Mouse (Mus musculus) heart, embryonic 16.5 days (tissue): Measurements from ENCODE around the gene Suv39h2. TPM values are rescaled to one million over a fixed set of nuclear protein-coding genes. Genes with fewer than 3 reads are reported as not detected.

Experiments
- ATAC-seq: fragments of 200-750 bp; cut with Nextera tagmentation; replicated peaks from 2 replicates; pipeline ENCODE4 v1.8.0; 2017; ENCODE audit warnings: moderate number of reproducible peaks; ENCODE audit not compliant: insufficient read depth, low FRiP score; ENCODE audit errors: extremely low read depth
- H3K27ac ChIP-seq: fragments of 300-500 bp; sonication (generic); 2 replicates; pipeline ENCODE4 v1.5.1; 2014; ENCODE audit warnings: mild to moderate bottlenecking, low read length, control low read depth, moderate library complexity
- H3K27me3 ChIP-seq: fragments of 300-500 bp; sonication (generic); 2 replicates; pipeline ENCODE4 v1.6.1; 2014; ENCODE audit warnings: low read length, mixed read lengths; ENCODE audit not compliant: control insufficient read depth, insufficient read depth
- H3K36me3 ChIP-seq: fragments of 300-500 bp; sonication (generic); 2 replicates; pipeline ENCODE4 v1.6.1; 2014; ENCODE audit not compliant: control insufficient read depth, insufficient read depth
- H3K4me1 ChIP-seq: fragments of 300-500 bp; sonication (generic); 2 replicates; pipeline ENCODE4 v1.6.1; 2014; ENCODE audit warnings: low read length, mixed read lengths; ENCODE audit not compliant: control insufficient read depth, insufficient read depth
- H3K4me2 ChIP-seq: fragments of 300-500 bp; sonication (generic); 2 replicates; pipeline ENCODE4 v1.6.1; 2014; ENCODE audit warnings: low read depth, mild to moderate bottlenecking, control low read depth, low read length
- H3K4me3 ChIP-seq: fragments of 300-500 bp; sonication (generic); 2 replicates; pipeline ENCODE4 v1.5.1; 2014; ENCODE audit warnings: mild to moderate bottlenecking, control low read depth, low read length
- H3K9ac ChIP-seq: fragments of 300-500 bp; sonication (generic); 2 replicates; pipeline ENCODE4 v1.6.1; 2014; ENCODE audit warnings: low read length, control low read depth
- H3K9me3 ChIP-seq: fragments of 300-500 bp; sonication (generic); replicated peaks from 2 replicates; pipeline ENCODE4 v1.6.1; 2016; ENCODE audit warnings: low read length; ENCODE audit not compliant: control insufficient read depth
- whole genome bisulfite sequencing: fragments of 180-500 bp; shearing (Covaris S2); extraction: QIAGEN DNeasy Blood & Tissue Kit; methylation state at CpG from one replicate; pipeline ENCODE4 v1.1.7; 2014; 5-methylcytosine and 5-hydroxymethylcytosine counted together
- polyA plus RNA-seq: library from polyadenylated mRNA; unstranded; fragments of >200 nt; fragmentation: Nextera tagmentation; extraction: Ambion mirVana; gene quantifications from 2 replicates; pipeline ENCODE4 v1.2.1, GENCODE M21; 2015

Suv39h2 gene
- polyA plus RNA-seq, 1 experiment from 2014 or later, result 5.8 TPM

DNA sequence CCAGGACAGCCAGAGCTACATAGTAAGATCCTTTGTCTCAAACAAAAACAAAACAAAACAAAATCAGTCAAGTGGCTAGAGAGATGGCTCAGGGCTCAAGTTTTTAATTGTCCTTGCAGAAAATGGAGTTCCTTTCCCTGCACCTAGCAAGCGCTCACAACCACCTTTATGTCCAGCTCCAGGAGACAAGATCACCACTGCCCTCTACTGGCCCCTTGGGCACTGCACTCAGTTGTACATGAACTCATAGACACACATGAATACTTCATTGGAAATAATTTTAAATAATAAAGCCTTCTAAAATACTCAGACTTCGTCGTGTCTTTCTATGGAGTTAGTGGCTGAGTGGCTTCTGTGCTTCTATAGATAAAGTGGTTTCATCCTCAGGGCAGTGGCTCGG is 60.6 kb downstream of the Suv39h2 start:
- Histone ChIP-seq H3K9me3 (no peaks in the 10 kb centered on the region; the same call in 1 of the 2 replicates), H3K4me3 (no peak overlapping the region), H3K9ac (no peak overlapping the region), H3K4me1 (0 out of 2 replicates have a peak, but pooled peaks cover 2% of the 10 kb centered on the region), H3K36me3 (no peaks in the 10 kb centered on the region), H3K27ac (no peak overlapping the region), H3K4me2 (no peak overlapping the region), H3K27me3 (0 out of 2 replicates have a peak, but pooled peaks cover 6% of the 10 kb centered on the region)
- no peak for ATAC-seq
- 38% methylated on average over 4 of the region's 4 CpGs for WGBS

- H3K9me3 ChIP-seq, result no peaks in the 10 kb centered on the region
- ATAC-seq, result no peak
- no peaks in the 10 kb centered on the region for H3K27me3 ChIP-seq
- no peaks in the 10 kb centered on the region for H3K36me3 ChIP-seq
- no peak overlapping the region for H3K27ac ChIP-seq
- WGBS, result 65% methylated on average over 7 of the region's 7 CpGs
- H3K9ac ChIP-seq, result no peak overlapping the region
- no peak overlapping the region for H3K4me3 ChIP-seq
- H3K4me2 ChIP-seq, result no peak overlapping the region
- no peaks in the 10 kb centered on the region for H3K4me1 ChIP-seq
Measured at GRCm38 (mm10) chr2:3407756-3408155, 67.1 kb downstream of the Suv39h2 start.

DNA sequence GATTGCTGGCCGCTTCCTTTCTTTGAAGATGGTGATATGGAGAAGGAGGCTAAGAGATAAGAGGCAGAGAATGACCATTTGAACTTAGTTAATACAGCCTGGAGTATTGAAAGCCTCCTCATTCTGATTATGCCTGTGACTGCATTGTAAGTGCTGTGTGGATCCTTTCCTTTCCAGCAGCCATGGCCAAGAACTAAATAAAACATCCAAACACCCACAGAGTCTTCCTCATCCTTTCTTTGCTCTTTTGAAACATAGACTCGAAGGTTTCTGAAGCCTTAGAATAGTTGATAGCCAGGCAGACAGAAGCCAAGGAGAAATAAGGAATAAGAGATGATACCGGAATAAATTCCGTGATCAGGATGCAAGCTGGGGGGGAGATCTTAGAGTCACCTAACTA is 68.8 kb downstream of the Suv39h2 start:
- H3K27me3 ChIP-seq, result no peaks in the 10 kb centered on the region
- no peak overlapping the region for H3K27ac ChIP-seq
- no peaks in the 10 kb centered on the region for H3K36me3 ChIP-seq
- WGBS, result 65% methylated on average over 4 of the region's 4 CpGs
- no peak overlapping the region for H3K4me3 ChIP-seq
- no peak for ATAC-seq
- no peaks in the 10 kb centered on the region for H3K4me1 ChIP-seq
- H3K9ac ChIP-seq, result no peak overlapping the region
- H3K4me2 ChIP-seq, result no peak overlapping the region
- H3K9me3 ChIP-seq, result no peaks in the 10 kb centered on the region

Other genes with a start within 250 kb of the Suv39h2 start
- gene Nmt2, start 190.8 kb downstream of the Suv39h2 start, polyA plus RNA-seq, result 27.5 and 28.9 TPM in 2 replicates
- 10.9 and 11.9 TPM in 2 replicates for gene Rpp38, start 142.4 kb downstream of the Suv39h2 start, polyA plus RNA-seq
- gene Acbd7, start 138.9 kb downstream of the Suv39h2 start, polyA plus RNA-seq, result 0.49 and 0.51 TPM in 2 replicates
- not detected in 2 replicates for gene Olah, start 77.8 kb downstream of the Suv39h2 start, polyA plus RNA-seq
- 2.7 and 3.9 TPM in 2 replicates for gene Meig1, start 52.4 kb downstream of the Suv39h2 start, polyA plus RNA-seq
- gene Dclre1c, start 50.9 kb downstream of the Suv39h2 start, polyA plus RNA-seq, result 3.9 and 5.3 TPM in 2 replicates
- gene Gm45902, start 37.8 kb upstream of the Suv39h2 start, polyA plus RNA-seq, result 3.2 and 3.9 TPM in 2 replicates
- gene Hspa14, start 37.8 kb upstream of the Suv39h2 start, polyA plus RNA-seq, result 75.8 and 86.8 TPM in 2 replicates
- gene Cdnf, start 38.0 kb upstream of the Suv39h2 start, polyA plus RNA-seq, result 0.35 and 0.69 TPM in 2 replicates
- gene Fam107b, start 95.5 kb upstream of the Suv39h2 start, polyA plus RNA-seq, result 22.0 and 34.4 TPM in 2 replicates